Mouse (Mus musculus): ENCODE results near the gene Gm17555.
"Not testable (repeated sequence)": the region's sequence is repeated elsewhere in the genome, so short reads cannot be mapped to it uniquely, and the experiment has no call there.

Gm17555 gene

DNA sequence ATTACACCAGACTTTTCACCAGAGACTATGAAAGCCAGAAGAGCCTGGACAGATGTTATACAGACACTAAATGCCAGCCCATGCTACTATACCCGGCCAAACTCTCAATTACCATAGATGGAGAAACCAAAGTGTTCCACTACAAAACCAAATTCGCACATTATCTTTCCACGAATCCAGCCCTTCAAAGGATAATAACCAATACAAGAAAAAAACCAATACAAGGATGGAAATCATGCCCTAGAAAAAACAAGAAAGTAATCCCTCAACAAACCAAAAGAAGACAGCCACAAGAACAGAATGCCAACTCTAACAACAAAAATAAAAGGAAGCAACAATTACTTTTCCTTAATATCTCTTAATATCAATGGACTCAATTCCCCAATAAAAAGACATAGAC lies at the start of gene Gm17555:
Gene Gm17555 (plus strand): TSS at position 301 of the 400 bp plus-strand sequence.
- not testable (repeated sequence) for DNase-seq (ENCODE audit: low spot score in 2 of 2)

DNA sequence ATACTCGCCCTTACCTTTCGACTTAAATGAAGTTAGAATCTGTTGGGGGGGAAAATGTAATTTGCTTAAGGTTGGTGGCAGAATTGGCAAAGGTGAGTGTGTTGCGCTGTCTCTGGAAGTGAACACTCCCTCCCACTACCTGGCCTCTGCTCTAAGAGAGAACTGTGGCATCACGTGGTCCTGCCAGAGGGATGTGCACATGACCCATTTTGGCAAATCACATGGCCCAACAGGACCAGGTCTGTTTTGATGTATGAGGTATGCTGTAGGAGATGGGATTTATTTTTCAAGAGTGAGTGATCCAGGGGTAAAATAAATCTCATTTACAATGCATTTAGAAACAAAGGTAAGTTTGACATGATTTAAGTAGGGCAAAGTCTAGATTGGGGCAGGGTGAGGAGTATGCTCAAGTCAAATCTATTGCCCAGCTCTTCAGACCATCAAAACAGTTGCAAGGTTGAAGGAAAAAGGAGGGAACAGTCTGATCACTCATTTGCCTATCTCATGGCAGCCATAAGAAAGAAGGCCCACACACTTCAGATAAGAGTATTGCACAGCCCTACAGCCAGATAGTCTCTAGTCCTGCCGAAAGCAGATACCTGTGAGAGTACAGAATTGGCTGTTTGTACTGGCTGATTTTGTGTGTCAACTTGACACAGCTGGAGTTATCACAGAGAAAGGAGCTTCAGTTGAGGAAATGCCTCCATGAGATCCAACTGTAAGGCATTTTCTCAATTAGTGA lies 49.5 kb upstream of the Gm17555 start:
- DNase-seq (ENCODE audit: low spot score in 2 of 2) = no peak

DNA sequence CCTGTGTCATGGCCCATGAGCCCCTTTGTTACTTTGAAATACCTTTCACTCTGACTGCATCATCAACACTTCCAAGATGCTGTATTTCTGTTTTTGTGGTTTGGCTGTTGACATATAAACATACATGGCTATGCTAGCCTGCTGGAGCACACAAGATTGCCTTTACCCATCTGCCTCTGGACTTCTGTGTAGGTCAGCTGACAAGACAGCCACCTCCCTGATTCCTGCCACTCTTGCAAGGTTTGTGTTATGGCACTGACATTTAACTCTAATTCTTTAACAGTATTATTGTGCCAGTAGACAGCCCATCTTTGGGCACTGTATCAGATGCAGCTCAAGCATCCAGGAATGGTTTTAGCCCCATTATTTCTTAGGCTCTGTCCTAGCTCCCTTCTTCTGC lies 48.6 kb upstream of the Gm17555 start:
- DNase-seq (ENCODE audit: low spot score in 2 of 2) = no peak

- DNase-seq (ENCODE audit: low spot score in 2 of 2) = no peak
These were observed 47.9 kb upstream of the Gm17555 start for GRCm38 (mm10) chr2:126166848-126167617.

- DNase-seq (ENCODE audit: low spot score in 2 of 2) = no peak
These were observed 43.5 kb upstream of the Gm17555 start for GRCm38 (mm10) chr2:126171427-126171826.

DNA sequence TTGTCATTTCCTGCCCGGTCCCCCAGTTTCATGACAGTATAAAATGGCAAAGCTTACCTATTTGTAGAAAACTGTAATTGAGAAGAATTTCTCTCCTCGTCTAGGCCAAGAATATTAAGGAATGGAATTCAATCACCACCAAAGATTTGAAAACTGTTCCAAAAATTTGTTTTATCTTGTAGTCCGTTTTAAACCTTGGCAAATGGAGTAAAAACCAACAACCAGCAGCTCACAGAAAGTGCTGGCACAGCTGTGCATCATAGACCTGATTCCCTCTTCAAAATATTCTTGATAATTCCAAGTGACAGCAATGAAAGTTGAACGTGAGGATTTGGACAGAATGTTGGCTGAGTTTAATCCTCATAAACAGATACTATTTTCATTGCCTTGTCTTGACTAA lies 23.6 kb upstream of the Gm17555 start:
- no peak for DNase-seq (ENCODE audit: low spot score in 2 of 2)

DNA sequence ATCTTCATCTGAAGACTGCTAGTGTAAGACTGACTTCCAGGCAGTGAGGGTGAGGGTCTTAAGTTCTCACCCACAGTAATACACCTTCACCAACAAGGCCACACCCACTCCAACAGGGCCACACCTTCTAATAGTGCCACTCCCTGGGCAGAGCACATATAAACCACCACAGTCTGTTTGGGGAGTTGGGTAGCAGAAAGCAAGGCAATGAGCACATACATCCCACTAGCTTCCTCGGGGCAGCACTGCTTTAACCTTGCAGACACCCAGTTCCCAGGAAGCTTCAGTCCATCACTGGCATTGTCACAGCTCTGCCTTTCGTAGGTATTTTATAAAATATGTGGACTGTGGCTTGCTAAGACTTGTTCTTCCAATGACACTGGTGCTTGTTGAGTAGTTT lies 22.8 kb upstream of the Gm17555 start:
- no peak for DNase-seq (ENCODE audit: low spot score in 2 of 2)

DNA sequence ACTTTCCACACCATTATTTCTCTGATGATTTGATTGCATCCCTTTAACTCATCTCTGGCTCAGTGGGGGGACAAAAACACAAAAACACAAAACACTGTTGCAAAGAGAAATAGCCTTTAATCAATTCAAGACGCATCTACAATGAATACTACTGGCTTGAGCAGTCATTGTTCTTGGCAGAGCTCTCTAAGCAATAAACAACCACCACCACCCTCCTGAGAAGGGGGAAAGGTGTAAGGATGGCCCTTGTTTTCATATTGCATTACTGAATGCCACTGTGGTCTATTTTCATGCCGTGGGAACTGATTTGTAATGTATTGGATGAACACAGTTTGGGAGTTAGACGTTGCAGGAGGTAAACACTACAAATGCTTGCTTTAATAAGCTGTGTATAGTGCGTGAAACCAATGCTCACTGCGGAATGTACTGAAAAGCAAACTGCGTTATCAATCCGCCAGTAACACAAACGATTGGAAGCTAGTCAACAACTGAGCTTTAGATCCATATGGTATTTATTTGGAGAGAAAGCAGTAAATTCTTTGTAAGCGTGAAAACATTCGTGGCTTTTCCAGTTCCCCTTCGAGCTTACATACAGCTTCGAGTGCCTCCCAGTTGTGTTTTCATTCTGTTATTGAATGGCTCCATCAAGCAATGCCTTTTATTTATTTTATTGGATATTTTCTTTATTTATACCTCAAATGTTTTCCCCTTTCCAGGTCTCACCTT lies 19.1 kb upstream of the Gm17555 start:
- no peak for DNase-seq (ENCODE audit: low spot score in 2 of 2)

- no peak for DNase-seq (ENCODE audit: low spot score in 2 of 2)
These were observed 15.9 kb upstream of the Gm17555 start for GRCm38 (mm10) chr2:126198971-126199370.

- DNase-seq (ENCODE audit: low spot score in 2 of 2) = no peak
These were observed 3.8 kb upstream of the Gm17555 start for GRCm38 (mm10) chr2:126211011-126211680.

- no peak for DNase-seq (ENCODE audit: low spot score in 2 of 2)
These were observed 12.7 kb downstream of the Gm17555 start for GRCm38 (mm10) chr2:126227581-126227980.

- DNase-seq (ENCODE audit: low spot score in 2 of 2) = no peak
These were observed 16.8 kb downstream of the Gm17555 start for GRCm38 (mm10) chr2:126231731-126232130.

DNA sequence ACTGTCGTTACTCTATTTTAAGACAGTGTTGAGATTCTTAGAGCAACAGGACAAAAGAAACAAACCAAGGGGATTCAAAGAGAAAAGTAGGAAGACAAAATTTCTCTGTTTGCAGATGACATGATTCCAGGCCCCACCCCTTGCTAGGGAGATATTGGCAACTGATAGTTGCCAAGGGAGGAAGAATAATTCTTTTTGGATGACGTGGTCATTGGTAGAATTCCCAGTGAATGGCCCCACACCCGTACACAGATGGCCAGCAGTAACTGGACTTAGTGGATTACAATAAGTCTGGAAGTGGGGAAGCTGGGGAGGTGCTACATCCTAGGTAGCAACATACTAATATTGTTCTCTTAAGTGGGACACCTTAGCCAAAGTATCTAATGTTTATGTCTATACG lies 22.0 kb downstream of the Gm17555 start:
- no peak for DNase-seq (ENCODE audit: low spot score in 2 of 2)

GRCm38 (mm10) chr2:126245446-126245845 lies 30.5 kb downstream of the Gm17555 start:
- no peak for DNase-seq (ENCODE audit: low spot score in 2 of 2)

DNA sequence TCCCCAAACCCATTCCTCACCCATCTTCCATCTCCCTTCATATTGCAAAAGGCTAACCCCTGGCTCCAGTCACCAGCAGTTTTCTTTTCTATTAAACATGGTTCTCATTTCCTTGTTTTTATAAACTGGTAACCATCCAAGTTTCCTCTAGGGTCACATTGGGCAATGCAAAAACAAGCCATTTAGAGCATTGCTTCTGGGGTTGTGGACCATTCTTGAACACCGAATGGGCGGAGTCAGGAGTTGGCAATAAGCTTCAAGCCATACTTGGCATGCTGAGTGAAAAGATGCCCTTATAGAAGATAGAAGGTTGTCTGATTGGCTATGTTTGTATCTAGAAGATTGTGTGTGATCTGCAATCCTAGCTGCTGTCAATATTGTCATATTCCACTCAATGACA lies 33.6 kb downstream of the Gm17555 start:
- DNase-seq (ENCODE audit: low spot score in 2 of 2) = no peak

DNA sequence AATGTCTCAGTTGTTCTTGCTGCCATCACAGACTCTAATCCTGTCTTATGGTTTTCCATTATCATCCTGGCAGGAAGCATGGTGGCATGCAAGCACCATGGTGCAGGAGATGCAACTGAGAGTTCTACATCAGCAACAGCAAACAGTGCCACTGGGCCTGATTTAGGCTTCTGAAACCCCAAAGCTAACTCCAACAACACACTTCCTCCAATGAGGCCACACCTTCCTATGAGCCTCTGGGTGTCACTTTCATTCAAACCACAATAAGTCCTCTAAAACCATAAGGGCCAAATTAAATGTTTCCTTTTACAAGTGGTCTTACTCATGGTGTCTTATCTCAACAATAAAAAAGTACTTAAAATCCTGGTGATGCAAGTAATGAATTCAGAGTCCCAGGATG lies 37.3 kb downstream of the Gm17555 start:
- no peak for DNase-seq (ENCODE audit: low spot score in 2 of 2)
